Mouse (Mus musculus) embryonic facial prominence, embryonic 15.5 days (tissue): ENCODE data around the gene Galns. TPM values are rescaled to one million over a fixed set of nuclear protein-coding genes. Genes with fewer than 3 reads are reported as not detected.

ENCODE experiments used
- ATAC-seq: fragments of 200-750 bp; cut with Nextera tagmentation; 2 replicates; pipeline ENCODE4 v1.8.0; 2017; ENCODE audit warnings: low read depth, moderate TSS enrichment; ENCODE audit not compliant: insufficient number of reproducible peaks, low FRiP score, low TSS enrichment
- H3K27ac ChIP-seq: fragments of 300-500 bp; sonication (generic); replicated peaks from 2 replicates; pipeline ENCODE4 v1.5.1; 2015; ENCODE audit warnings: mild to moderate bottlenecking, inconsistent platforms
- H3K27me3 ChIP-seq: fragments of 300-500 bp; sonication (generic); 2 replicates; pipeline ENCODE4 v1.6.1; 2015; ENCODE audit warnings: inconsistent platforms
- H3K36me3 ChIP-seq: fragments of 300-500 bp; sonication (generic); 2 replicates; pipeline ENCODE4 v1.6.1; 2015; ENCODE audit warnings: mild to moderate bottlenecking, inconsistent platforms
- H3K4me1 ChIP-seq: fragments of 300-500 bp; sonication (generic); 2 replicates; pipeline ENCODE4 v1.6.1; 2015; ENCODE audit warnings: inconsistent platforms
- H3K4me2 ChIP-seq: fragments of 300-500 bp; sonication (generic); replicated peaks from 2 replicates; pipeline ENCODE4 v1.6.1; 2015; ENCODE audit warnings: mild to moderate bottlenecking, inconsistent platforms
- H3K4me3 ChIP-seq: fragments of 300-500 bp; sonication (generic); replicated peaks from 2 replicates; pipeline ENCODE4 v1.5.1; 2015; ENCODE audit warnings: mild to moderate bottlenecking, inconsistent platforms
- H3K9ac ChIP-seq: fragments of 300-500 bp; sonication (generic); 2 replicates; pipeline ENCODE4 v1.6.1; 2015; ENCODE audit warnings: inconsistent platforms
- H3K9me3 ChIP-seq: fragments of 300-500 bp; sonication (generic); replicated peaks from 2 replicates; pipeline ENCODE4 v1.6.1; 2016; ENCODE audit warnings: inconsistent platforms
- WGBS: fragments of 180-500 bp; shearing (Covaris S2); methylation state at CpG from one replicate; pipeline ENCODE4 v1.1.7; 2015; 5-methylcytosine and 5-hydroxymethylcytosine counted together
- polyA plus RNA-seq: library from polyadenylated mRNA; unstranded; fragments of >200 nt; fragmentation: Nextera tagmentation; extraction: Ambion mirVana; gene quantifications from 2 replicates; pipeline ENCODE4 v1.2.1, GENCODE M21; 2015

The Galns gene
- polyA plus RNA-seq, 1 experiment from 2014 or later = 11.3 TPM

- Histone ChIP-seq H3K27ac (no peak overlapping the region), H3K4me1 (peaks cover 45% of the 10 kb centered on the region), H3K9me3 (no peaks in the 10 kb centered on the region), H3K4me3 (no peak overlapping the region), H3K4me2 (no peak overlapping the region), H3K36me3 (no peaks in the 10 kb centered on the region), H3K27me3 (no peaks in the 10 kb centered on the region), H3K9ac (no peak overlapping the region)
- ATAC-seq = no peak
- WGBS = 64% methylated on average over 6 of the region's 6 CpGs
Measured at GRCm38 (mm10) chr8:122644175-122644954, 33.1 kb upstream of the Galns start.

GRCm38 (mm10) chr8:122642071-122642470 is 30.8 kb upstream of the Galns start:
- 52% methylated on average over 9 of the region's 9 CpGs for WGBS
- no peak for ATAC-seq
- H3K9ac ChIP-seq = no peak overlapping the region

GRCm38 (mm10) chr8:122641406-122641805 is 30.1 kb upstream of the Galns start:
- Histone ChIP-seq H3K4me1 (peaks cover 54% of the 10 kb centered on the region), H3K4me3 (no peak overlapping the region), H3K27ac (no peak overlapping the region), H3K36me3 (no peaks in the 10 kb centered on the region), H3K4me2 (no peak overlapping the region), H3K27me3 (no peaks in the 10 kb centered on the region), H3K9ac (no peak overlapping the region), H3K9me3 (no peaks in the 10 kb centered on the region)
- no peak for ATAC-seq
- whole genome bisulfite sequencing = 52% methylated on average over 15 of the region's 15 CpGs

More at GRCm38 (mm10) chr8:122642071-122642470, 30.8 kb upstream of the Galns start:
- H3K27ac ChIP-seq = no peak overlapping the region
- H3K4me3 ChIP-seq = no peak overlapping the region
- H3K9me3 ChIP-seq = no peaks in the 10 kb centered on the region
- H3K27me3 ChIP-seq = no peaks in the 10 kb centered on the region
- H3K36me3 ChIP-seq = no peaks in the 10 kb centered on the region
- H3K4me1 ChIP-seq = peaks cover 47% of the 10 kb centered on the region
- H3K4me2 ChIP-seq = no peak overlapping the region

GRCm38 (mm10) chr8:122640825-122641224 is 29.6 kb upstream of the Galns start:
- ATAC-seq = no peak
- H3K4me1 ChIP-seq = peaks cover 56% of the 10 kb centered on the region
- 79% methylated on average over 4 of the region's 4 CpGs for WGBS
- H3K36me3 ChIP-seq = no peaks in the 10 kb centered on the region
- H3K9ac ChIP-seq = no peak overlapping the region
- no peak overlapping the region for H3K4me3 ChIP-seq
- H3K27ac ChIP-seq = no peak overlapping the region
- H3K4me2 ChIP-seq = no peak overlapping the region
- H3K9me3 ChIP-seq = no peaks in the 10 kb centered on the region
- H3K27me3 ChIP-seq = no peaks in the 10 kb centered on the region

- no peaks in the 10 kb centered on the region for H3K9me3 ChIP-seq
- peak overlapping the region; percentile 11; the same call in 1 of the 2 replicates for H3K4me2 ChIP-seq
- ATAC-seq = peak; percentile 72
- H3K36me3 ChIP-seq = no peaks in the 10 kb centered on the region
- WGBS = 21% methylated on average over 16 of the region's 16 CpGs
- no peaks in the 10 kb centered on the region for H3K27me3 ChIP-seq
- peak overlapping the region; percentile 63 for H3K27ac ChIP-seq
- H3K9ac ChIP-seq = no peak overlapping the region
- peaks cover 56% of the 10 kb centered on the region for H3K4me1 ChIP-seq
- no peak overlapping the region for H3K4me3 ChIP-seq
Measured at GRCm38 (mm10) chr8:122639521-122640248, 28.4 kb upstream of the Galns start.

GRCm38 (mm10) chr8:122638601-122639000 is 27.3 kb upstream of the Galns start:
- no peak overlapping the region for H3K27ac ChIP-seq
- no peaks in the 10 kb centered on the region for H3K27me3 ChIP-seq
- no peak overlapping the region for H3K4me2 ChIP-seq
- H3K9me3 ChIP-seq = no peaks in the 10 kb centered on the region
- H3K36me3 ChIP-seq = peaks cover 3% of the 10 kb centered on the region; the same call in 1 of the 2 replicates
- no peak overlapping the region for H3K4me3 ChIP-seq
- ATAC-seq = no peak
- no peak overlapping the region for H3K9ac ChIP-seq
- H3K4me1 ChIP-seq = peaks cover 56% of the 10 kb centered on the region
- WGBS = 65% methylated on average over 16 of the region's 16 CpGs

GRCm38 (mm10) chr8:122637230-122637629 is 26.0 kb upstream of the Galns start:
- Histone ChIP-seq H3K4me3 (no peak overlapping the region), H3K4me2 (no peak overlapping the region), H3K9me3 (no peaks in the 10 kb centered on the region), H3K27ac (peak overlapping the region; percentile 39; the same call in 1 of the 2 replicates), H3K36me3 (peaks cover 8% of the 10 kb centered on the region; the same call in 1 of the 2 replicates), H3K9ac (no peak overlapping the region), H3K4me1 (peaks cover 51% of the 10 kb centered on the region), H3K27me3 (no peaks in the 10 kb centered on the region)
- ATAC-seq = no peak
- 88% methylated on average over 9 of the region's 9 CpGs for WGBS

- Histone ChIP-seq H3K9ac (no peak overlapping the region), H3K4me1 (peaks cover 46% of the 10 kb centered on the region), H3K4me3 (no peak overlapping the region), H3K9me3 (no peaks in the 10 kb centered on the region), H3K4me2 (no peak overlapping the region), H3K27ac (peak overlapping the region; percentile 39; the same call in 1 of the 2 replicates), H3K36me3 (peaks cover 8% of the 10 kb centered on the region; the same call in 1 of the 2 replicates), H3K27me3 (no peaks in the 10 kb centered on the region)
- 48% methylated on average over 9 of the region's 9 CpGs for WGBS
- ATAC-seq = peak; percentile 41; the same call in 1 of the 2 replicates
Measured at GRCm38 (mm10) chr8:122636803-122637175, 25.5 kb upstream of the Galns start.

GRCm38 (mm10) chr8:122635878-122636802 is 24.9 kb upstream of the Galns start:
- H3K4me3 ChIP-seq = no peak overlapping the region
- ATAC-seq = 0 out of 2 replicates have a peak, but pooled peaks have one; percentile 8
- H3K36me3 ChIP-seq = peaks cover 8% of the 10 kb centered on the region; the same call in 1 of the 2 replicates
- H3K27me3 ChIP-seq = no peaks in the 10 kb centered on the region
- H3K27ac ChIP-seq = peak overlapping the region; percentile 44; the same call in 1 of the 2 replicates
- no peaks in the 10 kb centered on the region for H3K9me3 ChIP-seq
- H3K9ac ChIP-seq = no peak overlapping the region
- peaks cover 40% of the 10 kb centered on the region for H3K4me1 ChIP-seq
- 64% methylated on average over 14 of the region's 14 CpGs for WGBS
- no peak overlapping the region for H3K4me2 ChIP-seq

- 92% methylated on average over 14 of the region's 14 CpGs for WGBS
- Histone ChIP-seq H3K4me3 (no peak overlapping the region), H3K4me2 (no peak overlapping the region), H3K27ac (no peak overlapping the region), H3K9ac (no peak overlapping the region), H3K36me3 (peaks cover 8% of the 10 kb centered on the region; the same call in 1 of the 2 replicates), H3K4me1 (peaks cover 10% of the 10 kb centered on the region), H3K27me3 (0 out of 2 replicates have a peak, but pooled peaks cover 3% of the 10 kb centered on the region), H3K9me3 (no peaks in the 10 kb centered on the region)
- no peak for ATAC-seq
Measured at GRCm38 (mm10) chr8:122633205-122633604, 21.9 kb upstream of the Galns start.
